Mouse (Mus musculus) embryonic fibroblast, embryonic 13.5 days (primary cell): ENCODE measurements around the gene Rora.

Source experiments
- CTCF ChIP-seq: IDR thresholded peaks from 2 replicates; pipeline ENCODE4 v1.5.1; 2011; ENCODE audit warnings: mild to moderate bottlenecking, control low read depth, low read length, moderate library complexity, borderline replicate concordance; ENCODE audit not compliant: insufficient read depth
- POLR2A ChIP-seq: IDR thresholded peaks from 2 replicates; pipeline ENCODE4 v1.6.1; 2011; ENCODE audit warnings: low read depth, mild to moderate bottlenecking, control low read depth, low read length, moderate library complexity

DNA sequence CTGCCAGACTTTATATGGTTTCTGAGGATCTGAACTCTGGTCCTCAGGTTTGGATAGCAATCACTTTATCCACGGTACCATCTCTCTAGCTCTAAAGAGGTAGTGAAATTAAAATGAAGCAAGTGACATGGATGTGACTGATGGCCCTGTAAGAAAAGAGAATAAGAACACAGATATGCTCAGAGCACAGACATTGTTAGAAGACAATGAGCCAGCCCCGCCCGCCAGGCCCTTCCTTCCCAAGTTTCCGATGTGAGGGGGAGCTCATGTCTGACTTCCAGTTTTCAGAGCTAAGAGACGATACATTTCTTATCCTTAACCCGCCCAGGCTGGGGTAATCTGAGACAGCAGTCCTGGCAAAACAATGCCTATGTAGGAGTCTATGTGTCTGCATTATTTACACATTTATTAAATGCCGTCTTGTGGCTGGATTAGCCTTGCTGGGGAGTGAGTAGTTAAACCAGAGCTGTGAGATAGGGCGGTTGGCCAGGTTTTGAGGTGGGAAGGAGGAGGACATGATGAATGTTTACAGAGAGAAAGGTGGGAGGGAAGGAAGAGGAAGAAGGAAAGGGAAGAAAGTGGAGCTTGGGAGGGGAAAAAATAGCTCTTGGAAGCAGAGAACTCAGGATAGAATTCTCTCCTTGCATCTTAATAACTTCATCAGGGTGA lies 259.0 kb downstream of the Rora start:
- TF ChIP-seq POLR2A, result no peak
- no peak for TF ChIP-seq CTCF
